Mouse (Mus musculus): ENCODE measurements around the gene Zbtb44. TPM values are rescaled to one million over a fixed set of nuclear protein-coding genes. Genes with fewer than 3 reads are reported as not detected.

Zbtb44 gene
- total RNA-seq, 2 experiments from 2014 or later, result 64.8 to 71.7 TPM

- Histone ChIP-seq H3K27ac (no peak overlapping the region), H3K4me3 (no peak overlapping the region)
- DNase-seq, result no peak
- intact Hi-C loops (cut with DNase I), result no loop called here
- no peak for TF ChIP-seq CTCF (IDR thresholded peaks at IDR 0.05)
These were observed 61.8 kb downstream of the Zbtb44 start for GRCm38 (mm10) chr9:31092111-31092832.

GRCm38 (mm10) chr9:31092833-31093195, 62.4 kb downstream of the Zbtb44 start:
- intact Hi-C loops (cut with DNase I), result no loop called here
- Histone ChIP-seq H3K4me3 (no peak overlapping the region), H3K27ac (no peak overlapping the region)
- no peak for DNase-seq
- no peak for TF ChIP-seq CTCF (IDR thresholded peaks at IDR 0.05)

GRCm38 (mm10) chr9:31097088-31098082, 66.9 kb downstream of the Zbtb44 start:
- intact Hi-C loops (cut with DNase I), result no loop called here

DNA sequence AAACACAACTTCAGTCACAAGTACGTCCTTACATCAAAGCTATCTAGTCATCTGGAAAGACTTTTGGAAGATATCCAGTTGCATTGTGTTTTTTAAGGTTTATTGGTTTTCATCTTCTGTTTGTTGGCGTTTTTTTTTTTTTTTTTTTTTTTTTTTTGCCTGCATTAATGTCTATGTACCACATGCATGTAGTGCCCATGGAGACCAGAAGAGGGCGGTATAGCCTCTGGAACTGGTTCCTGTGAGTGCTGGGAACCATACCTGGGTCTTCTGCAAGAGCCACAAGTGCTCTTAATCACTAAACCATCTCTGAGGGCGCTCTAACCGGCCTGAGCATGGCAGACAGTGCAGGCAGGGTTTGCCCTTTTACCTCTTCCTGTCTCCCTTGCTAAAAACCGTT, 67.7 kb downstream of the Zbtb44 start:
- DNase-seq, result no peak
- intact Hi-C loops (cut with DNase I), result no loop called here
- no peak overlapping the region for H3K27ac ChIP-seq
- TF ChIP-seq CTCF (IDR thresholded peaks at IDR 0.05), result peak; percentile 10; the same call in 1 of the 2 replicates
- H3K4me3 ChIP-seq, result no peak overlapping the region

More at GRCm38 (mm10) chr9:31097088-31098082, 66.9 kb downstream of the Zbtb44 start:
- Histone ChIP-seq H3K27ac (no peak overlapping the region), H3K4me3 (no peak overlapping the region)
- TF ChIP-seq CTCF (IDR thresholded peaks at IDR 0.05), result no peak
- DNase-seq, result no peak

- Histone ChIP-seq H3K4me3 (no peak overlapping the region), H3K27ac (no peak overlapping the region)
- intact Hi-C loops (cut with DNase I), result no loop called here
- DNase-seq, result no peak
- no peak for TF ChIP-seq CTCF (IDR thresholded peaks at IDR 0.05)
These were observed 78.0 kb downstream of the Zbtb44 start for GRCm38 (mm10) chr9:31108464-31108863.

DNA sequence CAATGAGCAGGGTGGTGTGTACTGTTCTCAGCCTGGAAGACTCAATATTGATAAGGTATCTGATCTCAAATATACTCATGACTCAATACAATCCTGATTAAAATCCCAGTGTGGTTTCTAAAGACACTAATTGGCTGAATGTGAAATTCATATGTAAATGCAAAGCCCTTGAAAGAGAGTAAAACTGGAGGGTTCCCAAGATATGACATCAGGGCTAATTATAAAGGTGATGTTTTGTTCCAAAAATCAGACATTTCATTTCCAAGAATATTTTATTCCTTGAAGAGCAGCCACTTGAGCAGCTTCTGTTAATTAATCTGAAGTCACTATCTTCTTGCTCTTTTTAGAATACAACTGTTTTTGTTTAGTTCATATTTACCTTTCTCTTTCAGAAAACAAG, 85.1 kb downstream of the Zbtb44 start:
- Histone ChIP-seq H3K27ac (no peak overlapping the region), H3K4me3 (no peak overlapping the region)
- intact Hi-C loops (cut with DNase I), result no loop called here
- TF ChIP-seq CTCF (IDR thresholded peaks at IDR 0.05), result no peak
- DNase-seq, result no peak

GRCm38 (mm10) chr9:31117088-31117487, 86.6 kb downstream of the Zbtb44 start:
- DNase-seq, result no peak
- intact Hi-C loops (cut with DNase I), result no loop called here
- no peak for TF ChIP-seq CTCF (IDR thresholded peaks at IDR 0.05)
- H3K4me3 ChIP-seq, result no peak overlapping the region
- H3K27ac ChIP-seq, result no peak overlapping the region

GRCm38 (mm10) chr9:31117488-31117887, 87.0 kb downstream of the Zbtb44 start:
- intact Hi-C loops (cut with DNase I), result no loop called here
- DNase-seq, result no peak
- TF ChIP-seq CTCF (IDR thresholded peaks at IDR 0.05), result no peak
- H3K27ac ChIP-seq, result no peak overlapping the region
- no peak overlapping the region for H3K4me3 ChIP-seq

- no peak overlapping the region for H3K27ac ChIP-seq
- no peak for TF ChIP-seq CTCF (IDR thresholded peaks at IDR 0.05)
- no peak for DNase-seq
- peak overlapping the region; percentile 43 for H3K4me3 ChIP-seq
- intact Hi-C loops (cut with DNase I), result no loop called here
These were observed 88.3 kb downstream of the Zbtb44 start for GRCm38 (mm10) chr9:31118520-31119298.

DNA sequence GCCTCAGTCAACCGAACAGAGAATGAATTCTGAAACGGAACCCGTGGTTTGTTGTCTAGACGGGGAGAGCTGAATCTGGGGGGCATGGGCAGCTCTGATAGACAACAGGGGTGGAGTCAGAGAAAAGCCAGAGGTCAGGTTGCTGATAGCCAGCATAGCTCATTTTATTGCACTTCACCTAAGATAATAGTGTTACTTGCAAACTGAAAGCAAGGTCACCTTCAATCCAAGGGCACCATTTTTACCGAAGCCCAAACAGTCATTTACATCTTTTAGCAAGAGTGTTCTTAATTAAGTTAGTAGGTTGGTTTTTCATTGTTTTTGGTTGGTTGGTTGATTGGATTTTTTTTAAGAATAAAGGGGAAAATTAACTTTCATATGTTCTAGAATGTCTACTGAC, 89.0 kb downstream of the Zbtb44 start:
- no peak for TF ChIP-seq CTCF (IDR thresholded peaks at IDR 0.05)
- Histone ChIP-seq H3K27ac (no peak overlapping the region), H3K4me3 (peak overlapping the region; percentile 43)
- intact Hi-C loops (cut with DNase I), result no loop called here
- DNase-seq, result no peak

DNA sequence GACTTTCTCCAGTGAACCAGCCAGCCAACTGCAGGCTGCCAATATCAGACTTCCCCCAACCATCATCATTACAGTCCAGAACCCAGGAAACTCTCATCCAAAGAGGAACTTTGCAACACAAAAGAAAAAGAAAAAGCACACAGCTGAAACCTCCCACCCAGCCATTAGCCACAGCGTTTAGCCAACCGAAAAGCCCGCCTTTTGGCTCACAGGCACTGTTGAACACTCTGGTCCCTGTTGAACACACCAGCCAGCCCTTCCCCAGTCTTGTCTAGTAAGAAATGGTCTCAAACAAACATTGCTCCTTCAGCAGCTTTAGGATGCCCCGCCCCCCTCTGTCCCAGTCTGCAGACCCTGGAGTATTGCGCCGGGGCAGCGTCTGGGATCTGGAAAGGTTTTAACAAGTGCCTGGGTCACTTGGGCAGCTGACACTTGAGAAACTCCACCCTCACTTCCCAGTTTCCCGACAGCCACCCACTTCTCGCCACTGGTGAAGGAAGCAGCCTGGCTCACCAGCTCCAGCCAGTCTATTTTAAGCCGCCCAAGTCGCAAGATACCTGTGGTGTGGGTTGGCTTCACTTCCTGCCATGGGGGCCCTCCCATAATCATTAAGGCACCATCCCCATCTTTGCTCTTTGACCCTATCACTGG, 89.6 kb downstream of the Zbtb44 start:
- no peak for TF ChIP-seq CTCF (IDR thresholded peaks at IDR 0.05)
- no peak overlapping the region for H3K27ac ChIP-seq
- H3K4me3 ChIP-seq, result no peak overlapping the region
- no peak for DNase-seq
- intact Hi-C loops (cut with DNase I), result no loop called here

GRCm38 (mm10) chr9:31120533-31120915, 90.1 kb downstream of the Zbtb44 start:
- no peak for TF ChIP-seq CTCF (IDR thresholded peaks at IDR 0.05)
- H3K27ac ChIP-seq, result no peak overlapping the region

More at GRCm38 (mm10) chr9:31120533-31120915, 90.1 kb downstream of the Zbtb44 start:
- intact Hi-C loops (cut with DNase I), result no loop called here
- DNase-seq, result no peak
- no peak overlapping the region for H3K4me3 ChIP-seq

All from gastrocnemius, adult 2 months (tissue).